Mouse (Mus musculus) bone marrow macrophage, adult 2 months (primary cell): ENCODE results near the gene Trim47. TPM values are rescaled to one million over a fixed set of nuclear protein-coding genes. Genes with fewer than 3 reads are reported as not detected.
"Not testable (repeated sequence)": the region's sequence is repeated elsewhere in the genome, so short reads cannot be mapped to it uniquely, and the experiment has no call there.

Experiments
- H3K27ac ChIP-seq: 2 replicates; pipeline ENCODE4 v1.5.1; 2012; ENCODE audit warnings: low read depth, low read length; ENCODE audit not compliant: insufficient read depth
- H3K4me1 ChIP-seq: 2 replicates; pipeline ENCODE4 v1.6.1; 2012; ENCODE audit warnings: low read length; ENCODE audit not compliant: control insufficient read depth, insufficient read depth
- H3K4me3 ChIP-seq: 2 replicates; pipeline ENCODE4 v1.5.1; 2012; ENCODE audit warnings: mild to moderate bottlenecking, low read length, moderate library complexity; ENCODE audit not compliant: insufficient read depth
- CTCF ChIP-seq: IDR thresholded peaks from 2 replicates; pipeline ENCODE4 v1.5.1; 2012; ENCODE audit warnings: low read depth, mild to moderate bottlenecking, low read length, moderate library complexity
- POLR2A ChIP-seq: IDR thresholded peaks from 2 replicates; pipeline ENCODE4 v1.6.1; 2012; ENCODE audit warnings: mild to moderate bottlenecking, low read depth, low read length, borderline replicate concordance
- polyA plus RNA-seq: library from polyadenylated mRNA; stranded (reverse); fragments of >200 nt; gene quantifications from 2 replicates; pipeline ENCODE4 v1.2.4, GENCODE M21; 2012; ENCODE audit not compliant: missing spikeins, insufficient read depth, insufficient read length

Gene Trim47
- polyA plus RNA-seq, 1 experiment, result 32.1 TPM

- H3K27ac ChIP-seq, result peak overlapping the region; percentile 66
- peak overlapping the region; percentile 65 for H3K4me3 ChIP-seq
Measured at GRCm38 (mm10) chr11:116129091-116129790, 2.2 kb upstream of the Trim47 start.

GRCm38 (mm10) chr11:116127986-116128385 lies 976 bp upstream of the Trim47 start:
- Histone ChIP-seq H3K27ac (no peak overlapping the region), H3K4me3 (no peak overlapping the region), H3K4me1 (peaks cover 23% of the 10 kb centered on the region)
- TF ChIP-seq POLR2A, result no peak

More at GRCm38 (mm10) chr11:116129091-116129790, 2.2 kb upstream of the Trim47 start:
- H3K4me1 ChIP-seq, result peaks cover 23% of the 10 kb centered on the region
- no peak for TF ChIP-seq CTCF
- TF ChIP-seq POLR2A, result no peak

GRCm38 (mm10) chr11:116126261-116126660 lies 749 bp downstream of the Trim47 start:
- H3K4me1 ChIP-seq, result peaks cover 8% of the 10 kb centered on the region
- H3K27ac ChIP-seq, result no peak overlapping the region
- no peak overlapping the region for H3K4me3 ChIP-seq
- TF ChIP-seq POLR2A (no peak), CTCF (no peak)

- not testable (repeated sequence) for H3K27ac ChIP-seq, H3K4me3 ChIP-seq, H3K4me1 ChIP-seq
Measured at GRCm38 (mm10) chr11:116121731-116122245, 5.2 kb downstream of the Trim47 start.

GRCm38 (mm10) chr11:116117819-116118218 lies 9.2 kb downstream of the Trim47 start:
- Histone ChIP-seq H3K4me3 (no peak overlapping the region), H3K4me1 (no peaks in the 10 kb centered on the region), H3K27ac (no peak overlapping the region)
- no peak for TF ChIP-seq POLR2A
- TF ChIP-seq CTCF, result no peak

- TF ChIP-seq POLR2A (no peak), CTCF (no peak)
- Histone ChIP-seq H3K4me1 (peaks cover under 1% of the 10 kb centered on the region; the same call in 1 of the 2 replicates), H3K27ac (no peak overlapping the region), H3K4me3 (no peak overlapping the region)
Measured at GRCm38 (mm10) chr11:116117241-116117640, 9.8 kb downstream of the Trim47 start.

GRCm38 (mm10) chr11:116111611-116112203 lies 15.3 kb downstream of the Trim47 start:
- TF ChIP-seq CTCF, result peak; percentile 8; the same call in 1 of the 2 replicates
- no peak for TF ChIP-seq POLR2A
- H3K4me1 ChIP-seq, result peaks cover 23% of the 10 kb centered on the region
- peak overlapping the region; percentile 99; the same call in 1 of the 2 replicates for H3K27ac ChIP-seq
- H3K4me3 ChIP-seq, result no peak overlapping the region

- TF ChIP-seq CTCF, result peak; percentile 28; the same call in 1 of the 2 replicates
- no peak for TF ChIP-seq POLR2A
- peak overlapping the region; percentile 99 for H3K27ac ChIP-seq
- peaks cover 23% of the 10 kb centered on the region for H3K4me1 ChIP-seq
- peak overlapping the region; percentile 90 for H3K4me3 ChIP-seq
Measured at GRCm38 (mm10) chr11:116111067-116111466, 15.9 kb downstream of the Trim47 start.

GRCm38 (mm10) chr11:116110540-116110939 lies 16.5 kb downstream of the Trim47 start:
- TF ChIP-seq CTCF (no peak), POLR2A (no peak)
- Histone ChIP-seq H3K27ac (peak overlapping the region; percentile 99), H3K4me1 (peaks cover 23% of the 10 kb centered on the region), H3K4me3 (peak overlapping the region; percentile 90)

- TF ChIP-seq CTCF (no peak), POLR2A (no peak)
- Histone ChIP-seq H3K27ac (peak overlapping the region; percentile 99), H3K4me1 (peaks cover 23% of the 10 kb centered on the region), H3K4me3 (peak overlapping the region; percentile 90)
Measured at GRCm38 (mm10) chr11:116110131-116110530, 16.9 kb downstream of the Trim47 start.
